Mouse (Mus musculus): ENCODE results near the gene Mboat1.

Mboat1 gene

GRCm38 (mm10) chr13:30185959-30186358 lies 49.7 kb downstream of the Mboat1 start:
- DNase-seq (ENCODE audit: low read depth, low spot score) = no peak

- no peak for DNase-seq (ENCODE audit: low read depth, low spot score)
These were observed 50.2 kb downstream of the Mboat1 start for GRCm38 (mm10) chr13:30186456-30186855.

GRCm38 (mm10) chr13:30192031-30192716 lies 55.9 kb downstream of the Mboat1 start:
- no peak for DNase-seq (ENCODE audit: low read depth, low spot score)

DNA sequence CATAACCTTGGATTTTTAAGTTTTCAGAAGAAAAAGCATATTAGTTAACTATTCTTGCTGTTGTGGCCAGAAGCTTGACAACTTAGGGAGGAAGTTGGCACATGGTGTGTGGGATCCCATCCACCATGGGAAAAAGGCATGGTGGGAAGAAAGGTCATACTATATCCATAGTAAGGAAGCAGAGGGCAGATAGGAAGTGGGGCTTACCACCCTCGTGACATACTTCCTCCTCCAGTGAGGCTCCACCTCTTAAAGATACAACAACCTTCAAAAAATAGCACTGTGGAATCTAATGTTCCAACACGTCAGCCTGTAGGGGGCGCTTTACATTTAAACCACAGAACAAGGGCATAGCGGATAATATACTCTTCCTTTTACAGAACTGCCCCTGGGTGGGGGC lies 57.1 kb downstream of the Mboat1 start:
- DNase-seq (ENCODE audit: low read depth, low spot score) = no peak

DNA sequence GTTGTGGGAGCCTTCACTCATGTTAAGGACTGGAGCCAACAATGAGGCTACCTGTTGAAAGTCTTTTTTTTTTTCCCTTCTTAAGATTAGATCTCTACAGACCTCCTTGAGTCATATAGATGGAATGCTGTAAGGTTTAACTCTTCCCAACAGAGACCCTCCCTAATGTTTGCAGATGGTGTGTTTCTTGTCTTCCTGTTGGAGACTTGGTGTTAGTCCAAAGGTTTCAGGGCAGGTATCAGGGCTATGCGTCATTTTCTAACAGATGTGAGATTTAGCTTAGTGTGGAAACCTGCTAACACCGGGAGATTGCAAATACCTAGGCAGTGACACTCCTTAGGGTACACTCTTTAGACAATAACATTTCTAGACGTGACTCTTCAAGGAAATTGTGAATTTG lies 58.5 kb downstream of the Mboat1 start:
- no peak for DNase-seq (ENCODE audit: low read depth, low spot score)

DNA sequence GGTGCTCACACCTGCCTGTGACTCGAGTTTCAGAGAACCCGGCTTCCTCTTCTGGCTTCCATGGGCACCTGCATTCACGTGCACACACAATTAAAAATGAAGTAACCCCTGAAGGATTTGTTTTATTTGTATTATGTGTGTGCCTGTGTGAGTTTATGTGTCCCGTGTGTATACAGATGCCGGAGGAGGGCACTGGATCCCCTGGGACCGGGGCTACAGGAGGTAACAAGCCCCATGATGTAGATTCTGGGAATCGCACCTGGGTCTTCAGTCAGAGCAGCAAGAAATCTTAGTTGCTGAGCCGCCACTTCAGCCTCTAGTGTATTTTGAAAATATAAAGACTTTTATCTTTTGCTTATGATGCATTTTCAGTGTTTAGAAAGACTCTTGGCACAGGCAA lies 60.4 kb downstream of the Mboat1 start:
- DNase-seq (ENCODE audit: low read depth, low spot score) = no peak

- no peak for DNase-seq (ENCODE audit: low read depth, low spot score)
These were observed 61.8 kb downstream of the Mboat1 start for GRCm38 (mm10) chr13:30198101-30198570.

DNA sequence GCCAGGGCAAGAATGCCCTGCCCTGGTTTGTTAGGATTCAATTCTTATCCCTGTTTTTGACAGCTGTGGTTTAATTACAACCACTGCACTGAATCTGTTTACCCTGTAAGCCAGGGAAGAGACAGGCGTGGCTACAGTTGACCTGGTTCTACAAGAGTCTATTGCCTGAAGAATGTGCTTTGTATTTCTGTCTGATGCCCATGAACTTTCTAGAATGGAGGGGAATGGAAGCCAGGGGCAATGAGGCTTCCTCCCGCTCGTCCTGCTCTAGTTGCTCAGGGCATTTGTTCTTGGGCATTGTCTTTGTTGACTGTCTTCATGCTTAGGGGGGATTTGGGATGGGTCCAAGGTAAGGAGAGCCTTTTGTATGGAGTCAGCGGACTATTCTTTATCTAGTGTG lies 63.5 kb downstream of the Mboat1 start:
- no peak for DNase-seq (ENCODE audit: low read depth, low spot score)

DNA sequence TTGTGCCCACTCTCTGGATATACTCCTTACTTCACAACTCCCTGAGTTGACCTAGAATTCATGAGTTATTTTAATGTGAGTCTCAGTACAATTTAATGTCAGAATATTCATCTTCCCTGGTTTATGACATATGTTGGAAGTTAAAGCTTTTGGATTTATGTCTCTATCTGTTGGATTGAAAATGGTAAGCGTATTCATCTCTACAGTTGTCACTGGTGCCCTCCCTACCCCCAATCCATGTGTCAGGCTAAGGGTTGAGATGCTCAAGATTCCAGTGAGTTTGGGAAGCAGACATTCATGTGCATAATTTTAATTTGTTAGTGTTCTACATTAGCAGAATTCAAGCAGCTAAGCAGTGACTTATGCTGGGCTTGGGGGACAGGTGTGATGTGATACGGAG lies 64.4 kb downstream of the Mboat1 start:
- DNase-seq (ENCODE audit: low read depth, low spot score) = no peak

- no peak for DNase-seq (ENCODE audit: low read depth, low spot score)
These were observed 66.7 kb downstream of the Mboat1 start for GRCm38 (mm10) chr13:30203018-30203417.

- DNase-seq (ENCODE audit: low read depth, low spot score) = no peak
These were observed 71.9 kb downstream of the Mboat1 start for GRCm38 (mm10) chr13:30208176-30208575.

DNA sequence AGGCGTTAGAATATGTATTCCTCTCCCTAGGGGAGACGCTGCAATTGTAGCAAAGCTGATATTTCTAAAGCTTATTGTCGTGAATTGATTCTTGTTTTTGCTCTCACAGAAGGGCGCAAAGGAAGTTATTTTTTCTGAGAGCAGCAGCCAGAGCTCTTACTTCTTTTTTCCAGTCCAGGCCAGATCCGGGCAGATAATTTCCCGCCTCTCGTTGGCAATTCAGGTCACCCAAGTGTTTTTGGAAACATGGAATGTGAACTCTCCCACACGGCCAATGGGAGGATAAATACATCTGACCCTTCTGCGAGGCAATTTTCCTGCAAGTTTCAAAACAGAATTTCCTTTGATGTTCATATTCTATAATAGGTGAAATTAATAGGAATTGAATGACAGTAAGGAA lies 77.0 kb downstream of the Mboat1 start:
- no peak for DNase-seq (ENCODE audit: low read depth, low spot score)

DNA sequence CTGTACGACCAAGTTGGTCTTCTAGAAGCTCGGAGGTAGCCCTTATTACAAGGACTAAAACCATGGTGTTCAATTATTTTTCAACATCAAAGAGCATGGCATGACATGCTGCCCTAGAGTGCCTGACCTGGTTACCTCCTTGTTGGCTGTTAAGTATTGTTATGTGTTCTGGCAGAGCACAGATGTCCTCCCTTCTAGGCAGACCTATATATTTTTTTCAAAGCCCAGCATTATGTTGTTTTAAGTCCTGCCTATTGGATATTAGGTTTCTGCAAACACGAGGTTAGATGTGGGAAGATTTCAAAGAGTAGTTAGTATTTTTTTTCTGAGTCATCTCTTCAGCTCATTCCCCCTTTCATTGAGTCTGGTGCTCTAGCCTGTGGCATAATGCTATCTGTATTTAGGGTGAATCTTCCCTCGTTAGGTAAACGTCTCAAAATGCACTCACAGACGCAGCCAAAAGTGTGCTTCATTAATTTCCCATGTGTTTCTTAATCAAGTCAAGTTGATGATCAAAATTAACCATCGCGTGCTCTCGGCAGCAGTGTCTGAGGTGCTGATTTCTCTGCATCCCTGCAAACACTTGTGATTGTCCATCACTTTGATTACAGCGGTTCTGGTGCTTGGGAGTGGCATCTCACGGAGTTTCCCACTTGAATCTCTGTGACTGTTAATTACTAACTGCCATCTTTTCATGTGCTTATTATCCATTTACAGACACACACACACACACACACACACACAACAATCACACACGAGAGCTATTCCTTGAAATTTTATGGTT lies 81.5 kb downstream of the Mboat1 start:
- no peak for DNase-seq (ENCODE audit: low read depth, low spot score)

- DNase-seq (ENCODE audit: low read depth, low spot score) = no peak
These were observed 83.3 kb downstream of the Mboat1 start for GRCm38 (mm10) chr13:30219597-30219996.

GRCm38 (mm10) chr13:30221316-30221715 lies 85.0 kb downstream of the Mboat1 start:
- no peak for DNase-seq (ENCODE audit: low read depth, low spot score)

DNA sequence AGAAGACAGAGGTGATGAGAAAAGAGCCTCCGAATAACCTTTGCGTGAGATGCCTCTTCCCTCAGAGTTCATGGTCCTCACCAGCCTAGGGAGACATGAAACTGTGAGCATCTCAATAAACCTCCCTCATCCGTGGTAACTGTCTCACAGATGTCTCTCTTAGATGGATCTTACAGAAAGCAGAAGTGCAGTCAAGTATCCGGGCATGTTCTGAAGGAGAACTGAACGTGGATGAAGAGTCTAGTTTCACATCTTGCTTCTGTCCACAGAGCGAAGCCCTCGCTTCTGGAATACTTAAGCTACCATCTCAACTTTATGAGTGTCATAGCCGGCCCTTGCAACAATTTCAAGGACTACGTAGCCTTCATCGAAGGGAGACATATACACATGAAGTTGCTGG lies 87.8 kb downstream of the Mboat1 start:
- no peak for DNase-seq (ENCODE audit: low read depth, low spot score)

- DNase-seq (ENCODE audit: low read depth, low spot score) = no peak
These were observed 88.4 kb downstream of the Mboat1 start for GRCm38 (mm10) chr13:30224659-30225058.

GRCm38 (mm10) chr13:30228762-30229161 lies 92.5 kb downstream of the Mboat1 start:
- DNase-seq (ENCODE audit: low read depth, low spot score) = no peak

- no peak for DNase-seq (ENCODE audit: low read depth, low spot score)
These were observed 93.4 kb downstream of the Mboat1 start for GRCm38 (mm10) chr13:30229625-30230139.

DNA sequence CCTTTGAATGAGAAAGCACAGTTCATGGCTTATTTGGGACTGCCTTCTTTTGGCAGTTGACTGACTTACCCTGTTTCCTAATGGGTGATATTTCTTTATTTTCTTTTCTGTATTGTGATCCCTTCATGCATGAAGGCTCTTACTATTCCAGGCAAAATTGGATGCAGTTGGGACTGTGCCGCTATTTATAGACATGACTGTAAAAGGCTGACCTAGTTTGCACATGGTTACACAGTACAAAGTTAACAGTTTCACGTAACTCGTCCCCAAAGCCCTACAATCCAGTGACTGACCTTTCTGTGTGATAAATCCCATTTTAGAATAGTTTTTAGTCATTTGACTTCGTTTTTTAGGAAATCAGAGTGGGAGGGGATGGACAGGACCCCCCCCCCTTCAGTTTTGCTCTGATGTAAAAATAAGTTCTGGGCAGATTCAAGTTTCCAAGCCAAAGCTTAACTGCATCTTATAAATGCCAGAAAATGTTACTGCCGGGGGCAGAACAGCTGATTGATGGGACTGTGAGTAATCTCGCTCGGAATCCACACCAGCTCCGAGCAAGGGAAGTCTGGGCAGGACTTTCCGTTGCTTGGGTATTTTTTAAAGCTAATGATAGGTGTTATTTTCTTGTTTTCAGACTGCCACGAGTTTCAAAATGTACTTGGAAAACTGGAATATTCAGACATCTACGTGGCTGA lies 98.9 kb downstream of the Mboat1 start:
- DNase-seq (ENCODE audit: low read depth, low spot score) = peak; percentile 44

- no peak for DNase-seq (ENCODE audit: low read depth, low spot score)
These were observed 103.1 kb downstream of the Mboat1 start for GRCm38 (mm10) chr13:30239396-30239795.

- no peak for DNase-seq (ENCODE audit: low read depth, low spot score)
These were observed 109.3 kb downstream of the Mboat1 start for GRCm38 (mm10) chr13:30245573-30245972.
